Mouse (Mus musculus) CD4-positive, CD25-positive, alpha-beta regulatory T cell, adult 4 months (primary cell): Measurements from ENCODE around the gene Brd3. TPM values are rescaled to one million over a fixed set of nuclear protein-coding genes. Genes with fewer than 3 reads are reported as not detected.
A peak's percentile ranks its signal among the peaks of the same experiment; 100 is the strongest.

ENCODE experiments used
- ATAC-seq: one replicate; pipeline ENCODE4 v1.8.0; 2017
- polyA plus RNA-seq, 2 experiments: library from polyadenylated mRNA; unstranded; fragments of 100-300 nt; shearing (Covaris generic); gene quantifications; one replicate each; pipeline ENCODE4 v1.2.1; 2017

Brd3 gene
- polyA plus RNA-seq, 2 experiments from 2014 or later: 33.5 to 34.3 TPM

GRCm38 (mm10) chr2:27425161-27425611 lies 82.3 kb downstream of the Brd3 start:
- ATAC-seq: no peak

- ATAC-seq: no peak
Measured at GRCm38 (mm10) chr2:27423596-27423995, 83.9 kb downstream of the Brd3 start.

GRCm38 (mm10) chr2:27421293-27422068 lies 86.0 kb downstream of the Brd3 start:
- ATAC-seq: no peak

GRCm38 (mm10) chr2:27418577-27419070 lies 88.8 kb downstream of the Brd3 start:
- ATAC-seq: no peak

- no peak for ATAC-seq
Measured at GRCm38 (mm10) chr2:27417648-27418153, 89.8 kb downstream of the Brd3 start.

- peak; percentile 40 for ATAC-seq
Measured at GRCm38 (mm10) chr2:27416425-27416824, 91.0 kb downstream of the Brd3 start.

- ATAC-seq: peak; percentile 24
Measured at GRCm38 (mm10) chr2:27415060-27415783, 92.2 kb downstream of the Brd3 start.

GRCm38 (mm10) chr2:27413936-27414657 lies 93.4 kb downstream of the Brd3 start:
- peak; percentile 27 for ATAC-seq

- ATAC-seq: no peak
Measured at GRCm38 (mm10) chr2:27413582-27413935, 93.9 kb downstream of the Brd3 start.

GRCm38 (mm10) chr2:27412245-27412800 lies 95.1 kb downstream of the Brd3 start:
- peak; percentile 16 for ATAC-seq

- peak; percentile 60 for ATAC-seq
Measured at GRCm38 (mm10) chr2:27411688-27412174, 95.7 kb downstream of the Brd3 start.

GRCm38 (mm10) chr2:27410518-27411140 lies 96.8 kb downstream of the Brd3 start:
- ATAC-seq: no peak

- no peak for ATAC-seq
Measured at GRCm38 (mm10) chr2:27408194-27408593, 99.3 kb downstream of the Brd3 start.

GRCm38 (mm10) chr2:27406928-27407327 lies 100.5 kb downstream of the Brd3 start:
- ATAC-seq: peak; percentile 57

- peak; percentile 35 for ATAC-seq
Measured at GRCm38 (mm10) chr2:27405094-27405884, 102.2 kb downstream of the Brd3 start.

GRCm38 (mm10) chr2:27404375-27405093 lies 102.9 kb downstream of the Brd3 start:
- peak; percentile 65 for ATAC-seq

- ATAC-seq: no peak
Measured at GRCm38 (mm10) chr2:27401544-27401943, 105.9 kb downstream of the Brd3 start.

- no peak for ATAC-seq
Measured at GRCm38 (mm10) chr2:27400083-27400482, 107.4 kb downstream of the Brd3 start.

GRCm38 (mm10) chr2:27396656-27397440 lies 110.6 kb downstream of the Brd3 start:
- ATAC-seq: no peak
